ENCODE assay signal across 11 mouse cellular contexts in the genomic region with DNA sequence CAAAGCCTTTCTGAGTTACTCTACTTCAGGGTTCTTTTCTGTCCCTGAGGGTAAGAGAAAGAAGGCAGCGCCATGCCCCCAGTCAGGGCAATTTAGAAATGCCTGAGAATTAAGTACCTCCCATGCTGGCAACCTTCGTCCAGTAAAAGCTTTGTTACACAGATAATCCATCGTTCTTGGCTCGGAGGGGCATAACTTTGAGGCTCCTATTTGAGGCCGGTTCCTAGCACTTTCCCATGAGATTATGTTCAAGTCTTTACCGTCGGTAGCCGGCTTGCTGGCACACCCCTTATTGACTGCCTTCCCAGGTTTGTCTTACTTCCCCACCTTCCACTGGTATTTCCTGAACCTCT. TPM values are rescaled to one million over a fixed set of nuclear protein-coding genes. Genes with fewer than 3 reads are reported as not detected.
A peak's percentile ranks its signal among the peaks of the same experiment; 100 is the strongest.
DNase-seq lines count a peak whose midpoint lies in the region; ATAC-seq and TF ChIP-seq lines count a peak whose summit lies in the region.
"Had no signal": no experiment of that assay in that cellular context is flagged by ENCODE, and none has a peak within 500 bp of the region (broad histone marks: within the 10 kb centered on the region; RNA-seq: fewer than 3 reads in every experiment).

No protein-coding gene starts in this region.

- no peaks in the 10 kb centered on the region for H3K27me3 ChIP-seq in embryonic facial prominence, embryonic 12.5 days
- H3K27me3 ChIP-seq in embryonic facial prominence, embryonic 10.5 days (replicated peaks; ENCODE audit: low read depth, poor library complexity, severe bottlenecking) = no peaks in the 10 kb centered on the region
- H3K27me3 ChIP-seq in lung, embryonic 14.5 days (ENCODE audit: insufficient read depth, low read length) = no peaks in the 10 kb centered on the region
- no peaks in the 10 kb centered on the region for H3K27me3 ChIP-seq in hindbrain, embryonic 15.5 days
- H3K27me3 ChIP-seq in neural tube, embryonic 14.5 days (ENCODE audit: control insufficient read depth, insufficient read depth, low read length) = no peaks in the 10 kb centered on the region
- H3K27me3 ChIP-seq: Patski had no signal

- no peak overlapping the region for H3K9ac ChIP-seq in embryonic facial prominence, embryonic 12.5 days
- peak overlapping the region; percentile 4; the same call in 1 of the 2 replicates for H3K9ac ChIP-seq in lung, embryonic 14.5 days
- no peak overlapping the region for H3K9ac ChIP-seq in hindbrain, embryonic 15.5 days
- no peak overlapping the region for H3K9ac ChIP-seq in neural tube, embryonic 14.5 days (replicated peaks; ENCODE audit: low read depth, low read length)

- 0 out of 2 replicates have a peak overlapping the region, but pooled peaks have one; percentile 4 for H3K4me2 ChIP-seq in embryonic facial prominence, embryonic 12.5 days (replicated peaks)
- peak overlapping the region; percentile 42 for H3K4me2 ChIP-seq in lung, embryonic 14.5 days
- peak overlapping the region; percentile 50 for H3K4me2 ChIP-seq in hindbrain, embryonic 15.5 days
- H3K4me2 ChIP-seq in neural tube, embryonic 14.5 days (ENCODE audit: low read depth, low read length) = peak overlapping the region; percentile 41

- no peak overlapping the region for H3K27ac ChIP-seq in embryonic facial prominence, embryonic 12.5 days
- no peak overlapping the region for H3K27ac ChIP-seq in embryonic facial prominence, embryonic 10.5 days (replicated peaks)
- peak overlapping the region; percentile 81 for H3K27ac ChIP-seq in lung, embryonic 14.5 days (ENCODE audit: low read depth)
- no peak overlapping the region for H3K27ac ChIP-seq in hindbrain, embryonic 15.5 days (replicated peaks)
- H3K27ac ChIP-seq in neural tube, embryonic 14.5 days (ENCODE audit: low read depth, low read length) = no peak overlapping the region

- no peak for DNase-seq in embryonic facial prominence, embryonic 10.5 days (ENCODE audit: low spot score)
- DNase-seq in lung, embryonic 14.5 days = no peak
- DNase-seq in lung, postnatal 36 days = no peak
- DNase-seq in urinary bladder, postnatal 25 days (ENCODE audit: low spot score) = no peak

- WGBS in embryonic facial prominence, embryonic 12.5 days = 51% methylated on average over 8 of the region's 8 CpGs
- 59% methylated on average over 8 of the region's 8 CpGs for WGBS in embryonic facial prominence, embryonic 10.5 days
- 49% methylated on average over 8 of the region's 8 CpGs for whole genome bisulfite sequencing in lung, embryonic 14.5 days
- 31% methylated on average over 8 of the region's 8 CpGs for WGBS in hindbrain, embryonic 15.5 days
- WGBS in neural tube, embryonic 14.5 days = 36% methylated on average over 8 of the region's 8 CpGs

- no peak for ATAC-seq in embryonic facial prominence, embryonic 12.5 days (ENCODE audit: insufficient number of reproducible peaks, insufficient read depth, low FRiP score, low TSS enrichment)
- no peak for ATAC-seq in lung, embryonic 14.5 days (ENCODE audit: insufficient read depth)
- no peak for ATAC-seq in hindbrain, embryonic 15.5 days (ENCODE audit: low FRiP score, low read depth)
- peak; percentile 15; the same call in 1 of the 2 replicates for ATAC-seq in neural tube, embryonic 14.5 days (ENCODE audit: low read depth)
- no peak for ATAC-seq in erythroid progenitor cell, adult 5-6 weeks (replicated peaks; ENCODE audit: low FRiP score, poor library complexity, severe bottlenecking)
- ATAC-seq: Patski had no signal

- H3K4me1 ChIP-seq in embryonic facial prominence, embryonic 12.5 days = no peaks in the 10 kb centered on the region
- peaks cover 6% of the 10 kb centered on the region; the same call in 1 of the 2 replicates for H3K4me1 ChIP-seq in embryonic facial prominence, embryonic 10.5 days
- peaks cover 3% of the 10 kb centered on the region; the same call in 1 of the 2 replicates for H3K4me1 ChIP-seq in lung, embryonic 14.5 days (ENCODE audit: insufficient read depth)
- H3K4me1 ChIP-seq in hindbrain, embryonic 15.5 days (replicated peaks) = peaks cover 6% of the 10 kb centered on the region; the same call in 1 of the 2 replicates
- no peaks in the 10 kb centered on the region for H3K4me1 ChIP-seq in neural tube, embryonic 14.5 days (ENCODE audit: control insufficient read depth, insufficient read depth, low read length)

- no peaks in the 10 kb centered on the region for H3K9me3 ChIP-seq in embryonic facial prominence, embryonic 12.5 days
- H3K9me3 ChIP-seq in embryonic facial prominence, embryonic 10.5 days = no peaks in the 10 kb centered on the region
- H3K9me3 ChIP-seq in lung, embryonic 14.5 days (ENCODE audit: low read depth, low read length) = no peaks in the 10 kb centered on the region
- H3K9me3 ChIP-seq in hindbrain, embryonic 15.5 days = no peaks in the 10 kb centered on the region
- no peaks in the 10 kb centered on the region for H3K9me3 ChIP-seq in neural tube, embryonic 14.5 days (ENCODE audit: control insufficient read depth, low read length)

- H3K4me3 ChIP-seq in embryonic facial prominence, embryonic 12.5 days = no peak overlapping the region
- no peak overlapping the region for H3K4me3 ChIP-seq in embryonic facial prominence, embryonic 10.5 days
- 0 out of 2 replicates have a peak overlapping the region, but pooled peaks have one; percentile 9 for H3K4me3 ChIP-seq in lung, embryonic 14.5 days (ENCODE audit: low read depth, low read length)
- H3K4me3 ChIP-seq in hindbrain, embryonic 15.5 days = 0 out of 2 replicates have a peak overlapping the region, but pooled peaks have one; percentile 7
- no peak overlapping the region for H3K4me3 ChIP-seq in neural tube, embryonic 14.5 days (ENCODE audit: low read depth, low read length)

- TF ChIP-seq CTCF in lung, embryonic 14.5 days (IDR thresholded peaks at IDR 0.05; ENCODE audit: low read depth) = no peak

- H3K36me3 ChIP-seq in embryonic facial prominence, embryonic 12.5 days = no peaks in the 10 kb centered on the region
- H3K36me3 ChIP-seq in embryonic facial prominence, embryonic 10.5 days (replicated peaks) = 0 out of 2 replicates have a peak, but pooled peaks cover 8% of the 10 kb centered on the region
- no peaks in the 10 kb centered on the region for H3K36me3 ChIP-seq in lung, embryonic 14.5 days (ENCODE audit: insufficient read depth)
- H3K36me3 ChIP-seq in hindbrain, embryonic 15.5 days = no peaks in the 10 kb centered on the region
- H3K36me3 ChIP-seq in neural tube, embryonic 14.5 days (ENCODE audit: control insufficient read depth, insufficient read depth, low read length) = no peaks in the 10 kb centered on the region

RNA-seq across cellular contexts. Expression of a gene that starts 10.8 kb away (rescaled TPM):
- 69.8 and 70.9 TPM in 2 replicates for polyA plus RNA-seq in embryonic facial prominence, embryonic 12.5 days (2016; fragmentation: Nextera tagmentation; extraction: Ambion mirVana)
- 72.8 and 76.0 TPM in 2 replicates for polyA plus RNA-seq in embryonic facial prominence, embryonic 10.5 days (2016; fragmentation: Nextera tagmentation; extraction: Ambion mirVana)
- 39.3 and 47.4 TPM in 2 replicates for polyA plus RNA-seq in lung, embryonic 14.5 days (2014; fragmentation: Nextera tagmentation; extraction: Ambion mirVana)
- polyA plus RNA-seq in hindbrain, embryonic 15.5 days (2015; fragmentation: Nextera tagmentation; extraction: Ambion mirVana) = 29.3 and 37.0 TPM in 2 replicates
- polyA plus RNA-seq in neural tube, embryonic 14.5 days (2014; fragmentation: Nextera tagmentation; extraction: Ambion mirVana) = 25.5 and 32.1 TPM in 2 replicates
- 19.7 and 29.9 TPM in 2 replicates for total RNA-seq in erythroid progenitor cell, adult 5-6 weeks (2015; ENCODE audit: low replicate concordance)
- total RNA-seq in erythroid progenitor cell, adult 5-6 weeks (2017; ENCODE audit: low replicate concordance) = 24.9 and 33.8 TPM in 2 replicates

RNA-seq across cellular contexts. Expression of a gene that starts 13.2 kb away (rescaled TPM):
- 414 and 455 TPM in 2 replicates for polyA plus RNA-seq in embryonic facial prominence, embryonic 12.5 days (2016; fragmentation: Nextera tagmentation; extraction: Ambion mirVana)
- polyA plus RNA-seq in embryonic facial prominence, embryonic 10.5 days (2016; fragmentation: Nextera tagmentation; extraction: Ambion mirVana) = 579 and 587 TPM in 2 replicates
- 500 and 503 TPM in 2 replicates for polyA plus RNA-seq in lung, embryonic 14.5 days (2014; fragmentation: Nextera tagmentation; extraction: Ambion mirVana)
- polyA plus RNA-seq in hindbrain, embryonic 15.5 days (2015; fragmentation: Nextera tagmentation; extraction: Ambion mirVana) = 80.2 and 93.6 TPM in 2 replicates
- polyA plus RNA-seq in neural tube, embryonic 14.5 days (2014; fragmentation: Nextera tagmentation; extraction: Ambion mirVana) = 24.7 and 52.8 TPM in 2 replicates
- total RNA-seq in erythroid progenitor cell, adult 5-6 weeks (2015; ENCODE audit: low replicate concordance) = 755 and 757 TPM in 2 replicates
- 675 and 1,030 TPM in 2 replicates for total RNA-seq in erythroid progenitor cell, adult 5-6 weeks (2017; ENCODE audit: low replicate concordance)

RNA-seq across cellular contexts. Expression of a gene that starts 42.7 kb away (rescaled TPM):
- polyA plus RNA-seq in embryonic facial prominence, embryonic 12.5 days (2016; fragmentation: Nextera tagmentation; extraction: Ambion mirVana) = 2.9 and 3.2 TPM in 2 replicates
- polyA plus RNA-seq in embryonic facial prominence, embryonic 10.5 days (2016; fragmentation: Nextera tagmentation; extraction: Ambion mirVana) = 0.45 and 1.1 TPM in 2 replicates
- 0.46 and 0.95 TPM in 2 replicates for polyA plus RNA-seq in lung, embryonic 14.5 days (2014; fragmentation: Nextera tagmentation; extraction: Ambion mirVana)
- polyA plus RNA-seq in hindbrain, embryonic 15.5 days (2015; fragmentation: Nextera tagmentation; extraction: Ambion mirVana) = 8.4 and 10.8 TPM in 2 replicates
- 6.2 and 10.9 TPM in 2 replicates for polyA plus RNA-seq in neural tube, embryonic 14.5 days (2014; fragmentation: Nextera tagmentation; extraction: Ambion mirVana)
- total RNA-seq in erythroid progenitor cell, adult 5-6 weeks (2015; ENCODE audit: low replicate concordance) = not detected in 2 replicates
- total RNA-seq in erythroid progenitor cell, adult 5-6 weeks (2017; ENCODE audit: low replicate concordance) = 3.5 TPM in 1 of 2 replicates, not detected in the other
- total RNA-seq: common myeloid progenitor, adult 5-6 weeks; gastrocnemius, adult 8-10 months had no signal
- polyA plus RNA-seq: Patski had no signal

Comparison
In these comparisons a context has a peak if more than half of its experiments do, and no peak if none do; other contexts are left out.
1. H3K4me3 ChIP-seq: peak in lung, embryonic 14.5 days (single experiment) and hindbrain, embryonic 15.5 days (single experiment); none in embryonic facial prominence, embryonic 12.5 days (single experiment), embryonic facial prominence, embryonic 10.5 days (single experiment) and neural tube, embryonic 14.5 days (single experiment).
2. Peak in every context shown above with its lines, with median percentiles within 50 percentile points of each other: H3K4me2 ChIP-seq.